Mouse (Mus musculus) brown adipose tissue, adult 24 weeks (tissue): Measurements from ENCODE around the gene Prdm9. TPM values are rescaled to one million over a fixed set of nuclear protein-coding genes. Genes with fewer than 3 reads are reported as not detected.
A peak's percentile ranks its signal among the peaks of the same experiment; 100 is the strongest.

Experiments
- H3K27ac ChIP-seq: fragments of 200-500 bp; replicated peaks from 2 replicates; pipeline ENCODE4 v1.5.1; 2012; ENCODE audit warnings: low read depth, mild to moderate bottlenecking, low read length
- H3K4me1 ChIP-seq: fragments of 200-500 bp; 2 replicates; pipeline ENCODE4 v1.6.1; 2012; ENCODE audit warnings: low read length, mixed read lengths; ENCODE audit not compliant: control insufficient read depth, insufficient read depth, insufficient read length
- H3K4me3 ChIP-seq: fragments of 200-500 bp; 2 replicates; pipeline ENCODE4 v1.5.1; 2012; ENCODE audit warnings: low read depth, mild to moderate bottlenecking, low read length, moderate library complexity; ENCODE audit not compliant: insufficient read depth
- polyA plus RNA-seq: library from polyadenylated mRNA; stranded (reverse); fragments of >200 nt; gene quantifications from 2 replicates; pipeline ENCODE4 v1.2.4, GENCODE M21; 2012; ENCODE audit not compliant: missing spikeins, insufficient read depth, insufficient read length

The Prdm9 gene
- polyA plus RNA-seq, result 7.3 and 8.1 TPM in 2 replicates

DNA sequence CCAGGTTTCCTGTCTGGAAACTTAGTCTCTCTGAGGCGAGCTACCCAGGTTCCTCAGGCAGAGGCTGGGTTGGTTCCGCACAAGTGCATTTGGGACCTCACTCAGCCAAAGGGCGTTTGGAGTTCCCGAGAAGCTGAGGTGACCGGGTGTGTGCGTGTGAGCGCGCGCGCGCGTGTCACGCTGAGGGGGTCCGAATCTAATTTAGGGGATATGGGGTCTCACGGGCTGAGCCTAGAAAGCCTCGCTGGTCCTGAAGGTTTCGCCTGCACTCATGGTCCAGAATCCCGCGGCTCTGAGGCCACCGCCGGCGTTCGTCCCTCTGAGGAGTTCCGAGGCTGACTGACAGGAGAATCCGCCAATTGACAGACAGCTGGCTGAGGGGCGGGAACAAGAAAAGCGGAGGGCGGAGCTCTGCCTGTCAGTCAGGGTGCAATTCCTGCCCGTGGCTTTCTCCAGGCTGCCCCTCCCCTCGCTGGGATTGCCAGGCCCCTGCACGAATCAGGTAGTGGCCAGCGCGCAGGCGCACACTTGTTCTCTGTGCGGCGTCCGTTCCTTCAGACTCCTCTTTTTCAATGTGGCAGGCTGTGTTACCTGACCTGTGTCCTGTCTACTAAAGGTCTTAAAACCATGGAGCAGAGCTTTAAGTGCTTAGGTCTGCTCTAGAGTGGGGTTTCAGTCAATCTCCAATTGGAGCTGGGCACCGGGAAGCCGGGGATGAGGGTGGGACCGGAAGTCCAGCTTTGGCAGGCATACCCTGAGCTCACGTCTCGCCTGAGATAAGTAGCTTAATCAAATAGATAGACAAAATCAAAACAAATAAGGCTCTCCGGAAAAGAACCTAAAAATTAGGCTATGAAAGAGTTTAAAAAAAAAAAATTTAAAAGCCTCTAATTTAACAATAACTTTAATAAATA is at the start of gene Prdm9:
TSS of gene Prdm9 (minus strand) at position 341 of the 914 bp plus-strand sequence.
- Histone ChIP-seq H3K4me1 (no peaks in the 10 kb centered on the region), H3K27ac (peak within 1 kb of the TSS; percentile 99), H3K4me3 (peak within 1 kb of the TSS; percentile 93)

DNA sequence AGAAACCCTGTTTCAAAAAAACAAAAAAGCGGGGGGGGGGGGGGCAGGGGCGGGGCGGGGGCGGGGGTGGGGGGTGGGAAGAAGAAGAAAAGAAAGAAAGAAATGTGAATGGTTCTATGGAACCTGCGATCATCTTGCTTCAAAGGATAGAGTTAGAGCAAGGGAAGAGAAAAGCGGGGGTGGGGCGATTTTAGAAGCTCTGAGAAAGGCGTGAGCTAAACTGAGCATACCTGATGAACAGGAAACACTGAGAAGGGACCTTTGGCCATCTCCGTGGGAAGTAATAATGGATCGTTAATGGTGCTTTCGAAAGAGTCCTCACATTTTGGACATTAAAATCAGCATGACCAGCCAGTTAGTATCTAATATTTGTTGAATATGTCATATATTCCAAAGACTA is 35.3 kb upstream of the Prdm9 start:
- Histone ChIP-seq H3K4me3 (no peak overlapping the region), H3K27ac (no peak overlapping the region), H3K4me1 (no peaks in the 10 kb centered on the region)

DNA sequence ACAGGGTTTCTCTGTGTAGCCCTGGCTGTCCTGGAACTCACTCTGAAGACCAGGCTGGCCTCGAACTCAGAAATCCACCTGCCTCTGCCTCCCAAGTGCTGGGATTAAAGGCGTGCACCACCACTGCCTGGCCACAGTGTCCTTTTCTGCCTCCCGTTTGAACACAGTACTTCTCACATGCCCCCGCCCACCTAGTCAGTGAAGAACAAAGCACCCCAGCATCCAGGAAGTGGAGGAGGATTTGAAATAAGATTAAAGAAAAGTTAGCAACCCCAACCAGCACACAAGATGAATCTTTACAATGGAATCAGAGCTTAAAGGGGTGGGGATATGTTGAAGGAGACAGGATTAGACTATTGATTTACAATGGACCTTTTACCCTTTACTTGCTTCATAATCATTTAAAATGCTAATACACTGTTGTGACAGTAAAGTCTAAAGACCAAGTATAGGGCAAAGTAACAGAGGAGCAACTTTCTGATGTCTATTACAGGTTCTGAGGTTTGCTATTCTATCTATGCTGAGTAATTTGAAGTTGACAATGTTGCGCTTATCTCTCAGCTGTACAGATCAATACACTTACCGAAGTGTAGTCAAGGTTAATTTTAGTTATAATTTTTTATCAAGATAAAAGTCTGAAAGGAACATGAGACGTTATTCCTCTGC is 27.2 kb upstream of the Prdm9 start:
- H3K4me3 ChIP-seq, result no peak overlapping the region
- no peaks in the 10 kb centered on the region for H3K4me1 ChIP-seq
- H3K27ac ChIP-seq, result no peak overlapping the region

GRCm38 (mm10) chr17:15588116-15588515 is 24.0 kb upstream of the Prdm9 start:
- no peak overlapping the region for H3K27ac ChIP-seq
- H3K4me1 ChIP-seq, result no peaks in the 10 kb centered on the region
- H3K4me3 ChIP-seq, result no peak overlapping the region

GRCm38 (mm10) chr17:15585691-15586090 is 21.5 kb upstream of the Prdm9 start:
- H3K4me3 ChIP-seq, result no peak overlapping the region
- H3K4me1 ChIP-seq, result no peaks in the 10 kb centered on the region
- no peak overlapping the region for H3K27ac ChIP-seq

DNA sequence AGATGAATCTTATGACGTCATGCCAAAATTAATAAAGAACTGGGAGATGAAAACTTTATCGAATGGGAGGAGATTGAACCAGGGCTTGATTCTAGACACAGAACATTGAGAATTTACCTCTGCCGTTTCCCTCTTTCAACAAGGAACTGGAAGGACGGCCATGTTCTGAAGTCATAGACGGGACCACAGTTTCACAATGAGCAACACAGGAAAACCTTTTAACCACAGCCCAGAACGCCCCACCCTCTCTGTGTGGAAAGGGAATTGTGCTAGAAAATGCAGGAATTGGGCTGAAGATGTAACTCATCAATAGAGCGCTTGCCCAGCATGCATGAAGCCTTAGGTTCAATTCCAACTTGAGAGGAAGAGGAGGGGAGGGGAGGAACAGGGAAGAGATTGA is 18.9 kb upstream of the Prdm9 start:
- H3K4me3 ChIP-seq, result no peak overlapping the region
- H3K4me1 ChIP-seq, result no peaks in the 10 kb centered on the region
- H3K27ac ChIP-seq, result no peak overlapping the region

GRCm38 (mm10) chr17:15580072-15580447 is 15.9 kb upstream of the Prdm9 start:
- Histone ChIP-seq H3K27ac (no peak overlapping the region), H3K4me1 (no peaks in the 10 kb centered on the region), H3K4me3 (no peak overlapping the region)

- H3K27ac ChIP-seq, result no peak overlapping the region
- no peaks in the 10 kb centered on the region for H3K4me1 ChIP-seq
- H3K4me3 ChIP-seq, result no peak overlapping the region
Measured at GRCm38 (mm10) chr17:15579410-15580071, 15.4 kb upstream of the Prdm9 start.

- Histone ChIP-seq H3K4me3 (no peak overlapping the region), H3K27ac (no peak overlapping the region), H3K4me1 (no peaks in the 10 kb centered on the region)
Measured at GRCm38 (mm10) chr17:15577291-15577694, 13.1 kb upstream of the Prdm9 start.

DNA sequence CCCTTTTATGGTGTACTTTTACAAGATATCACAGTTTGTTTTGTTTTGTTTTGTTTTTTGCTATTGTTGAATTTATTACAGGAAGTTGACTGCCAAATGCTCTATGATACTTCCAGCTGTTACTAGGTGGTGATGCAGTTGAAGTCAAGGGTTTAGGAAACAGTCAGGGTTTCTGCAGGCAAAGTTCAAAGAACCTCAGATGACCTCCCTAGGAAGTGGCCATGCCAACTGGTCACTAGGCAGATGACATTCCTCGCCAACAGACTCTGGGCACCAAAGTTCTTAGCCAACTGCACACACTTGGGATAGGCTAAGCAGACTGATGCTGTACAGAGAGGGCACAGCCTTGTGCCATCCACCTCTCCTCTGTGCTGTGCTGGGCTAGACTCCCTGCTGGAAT is 10.9 kb upstream of the Prdm9 start:
- Histone ChIP-seq H3K4me1 (no peaks in the 10 kb centered on the region), H3K4me3 (no peak overlapping the region), H3K27ac (no peak overlapping the region)

DNA sequence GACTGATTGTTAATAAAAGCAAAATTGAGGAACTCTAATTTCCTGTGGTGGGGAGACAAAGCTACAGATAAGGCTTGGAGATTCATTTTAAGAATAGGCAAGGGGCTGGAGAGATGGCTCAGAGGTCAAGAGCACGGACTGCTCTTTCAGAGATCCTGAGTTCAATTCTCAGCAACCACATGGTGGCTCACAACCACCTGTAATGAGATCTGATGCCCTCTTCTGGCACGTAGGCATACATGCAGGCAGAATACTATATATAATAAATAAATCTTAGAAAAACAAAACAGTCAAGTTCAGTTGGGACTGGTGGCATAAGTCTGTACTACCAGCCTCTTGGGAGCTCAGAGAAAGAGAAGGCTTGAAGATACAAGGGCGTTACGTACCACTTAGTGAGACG is 2.8 kb upstream of the Prdm9 start:
- Histone ChIP-seq H3K4me3 (no peak overlapping the region), H3K27ac (no peak overlapping the region), H3K4me1 (no peaks in the 10 kb centered on the region)

- Histone ChIP-seq H3K27ac (peak overlapping the region; percentile 45; the same call in 1 of the 2 replicates), H3K4me3 (peak overlapping the region; percentile 61), H3K4me1 (no peaks in the 10 kb centered on the region)
Measured at GRCm38 (mm10) chr17:15564928-15565300, 760 bp upstream of the Prdm9 start.

DNA sequence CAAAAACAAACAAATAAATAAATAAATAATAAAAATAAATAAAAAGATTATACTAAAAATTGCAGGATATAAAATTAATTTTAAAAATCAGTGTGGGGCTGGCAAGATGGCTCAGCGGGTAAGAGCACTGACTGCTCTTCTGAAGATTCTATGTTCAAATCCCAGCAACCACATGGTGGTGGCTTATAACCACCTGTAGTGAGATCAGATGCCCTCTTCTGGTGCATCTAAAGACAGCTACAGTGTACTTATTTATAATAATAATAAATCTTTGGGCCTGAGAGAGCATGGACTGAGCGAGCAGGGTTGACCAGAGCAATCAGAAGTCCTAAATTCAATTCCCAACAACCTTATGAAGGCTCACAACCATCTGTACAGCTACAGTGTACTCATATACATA is 4.2 kb downstream of the Prdm9 start:
- Histone ChIP-seq H3K4me3 (no peak overlapping the region), H3K4me1 (no peaks in the 10 kb centered on the region), H3K27ac (no peak overlapping the region)

- H3K27ac ChIP-seq, result no peak overlapping the region
- no peaks in the 10 kb centered on the region for H3K4me1 ChIP-seq
- H3K4me3 ChIP-seq, result no peak overlapping the region
Measured at GRCm38 (mm10) chr17:15549713-15550112, 14.4 kb downstream of the Prdm9 start.

GRCm38 (mm10) chr17:15546440-15546839 is 17.7 kb downstream of the Prdm9 start:
- Histone ChIP-seq H3K4me1 (no peaks in the 10 kb centered on the region), H3K4me3 (no peak overlapping the region), H3K27ac (no peak overlapping the region)
